Mouse (Mus musculus) ES-E14 (cell line): ENCODE measurements around the gene Rapgef2. TPM values are rescaled to one million over a fixed set of nuclear protein-coding genes. Genes with fewer than 3 reads are reported as not detected.
"Not testable (repeated sequence)": the region's sequence is repeated elsewhere in the genome, so short reads cannot be mapped to it uniquely, and the experiment has no call there.

ENCODE experiments used
- DNase-seq: peaks from one replicate; pipeline ENCODE4 v3.0.0-alpha.2; 2013; ENCODE audit warnings: low read depth, low spot score
- H3K27ac ChIP-seq: 2 replicates; pipeline ENCODE4 v1.5.1; 2012; ENCODE audit warnings: low read depth, mild to moderate bottlenecking, low read length, moderate library complexity, mixed read lengths; ENCODE audit not compliant: poor library complexity, insufficient read depth, severe bottlenecking
- H3K36me3 ChIP-seq: 2 replicates; pipeline ENCODE4 v1.6.1; 2012; ENCODE audit warnings: mild to moderate bottlenecking, low read length, moderate library complexity, mixed read lengths; ENCODE audit not compliant: control insufficient read depth, poor library complexity, insufficient read depth, severe bottlenecking
- H3K4me1 ChIP-seq, 2 experiments: fragments of 150-350 bp in 1 of 2; sonication (generic) in 1 of 2; 2 replicates each; pipeline ENCODE4 v1.6.1; 2012; ENCODE audit warnings: low read length in 2 of 2, mild to moderate bottlenecking in 1 of 2, mixed read lengths in 1 of 2; ENCODE audit not compliant: control insufficient read depth in 2 of 2, insufficient read depth in 2 of 2, poor library complexity in 1 of 2
- H3K4me3 ChIP-seq, 2 experiments: fragments of 150-350 bp in 1 of 2; sonication (generic) in 1 of 2; 2 replicates each; pipeline ENCODE4 v1.5.1; 2012; ENCODE audit warnings: low read length in 2 of 2, low read depth in 1 of 2, mild to moderate bottlenecking in 1 of 2, mixed read lengths in 1 of 2; ENCODE audit not compliant: insufficient read depth in 1 of 2, poor library complexity in 1 of 2, severe bottlenecking in 1 of 2
- H3K9ac ChIP-seq: 2 replicates; pipeline ENCODE4 v1.6.1; 2012; ENCODE audit warnings: low read depth, mild to moderate bottlenecking, low read length, mixed read lengths; ENCODE audit not compliant: poor library complexity, insufficient read depth, severe bottlenecking
- H3K9me3 ChIP-seq: fragments of 150-350 bp; sonication (generic); 2 replicates; pipeline ENCODE4 v1.6.1; 2012; ENCODE audit warnings: low read depth, mild to moderate bottlenecking, low read length; ENCODE audit not compliant: control insufficient read depth, insufficient read depth
- CHD2 ChIP-seq: IDR thresholded peaks from 2 replicates; pipeline ENCODE4 v1.6.1; 2014; ENCODE audit warnings: mild to moderate bottlenecking, low read depth, low read length, inconsistent platforms
- HCFC1 ChIP-seq: IDR thresholded peaks from 2 replicates; pipeline ENCODE4 v1.6.1; 2012; ENCODE audit warnings: low read length, inconsistent platforms, borderline replicate concordance; ENCODE audit not compliant: insufficient read depth
- MAFK ChIP-seq: IDR thresholded peaks from 2 replicates; pipeline ENCODE4 v1.6.1; 2014; ENCODE audit warnings: mild to moderate bottlenecking, low read depth, low read length, inconsistent platforms; ENCODE audit not compliant: insufficient read depth
- ZC3H11A ChIP-seq: IDR thresholded peaks from 2 replicates; pipeline ENCODE4 v1.6.1; 2012; ENCODE audit warnings: low read depth, mild to moderate bottlenecking, inconsistent platforms, low read length, borderline replicate concordance
- ZNF384 ChIP-seq: IDR thresholded peaks from 2 replicates; pipeline ENCODE4 v1.6.1; 2012; ENCODE audit warnings: low read depth, low read length, inconsistent platforms
- in situ Hi-C, 2 experiments: fragments of 600-800 bp; cut with MboI; formaldehyde crosslinking; loops; one replicate each; pipeline ENCODE4 v1.15.1; 2025; ENCODE audit warnings: low sequenced_read_pairs in 2 of 2, inconsistent platforms in 1 of 2; ENCODE audit not compliant: unreplicated experiment in 2 of 2
- total RNA-seq: library from RNA; depleted of rRNA; stranded (reverse); fragments of 300-350 nt; gene quantifications from 2 replicates; pipeline ENCODE4 v1.2.3, GENCODE M21; 2012

The Rapgef2 gene
- total RNA-seq, 1 experiment: 12.0 TPM

GRCm38 (mm10) chr3:79064096-79064495, 222.2 kb downstream of the Rapgef2 start:
- Histone ChIP-seq H3K36me3 (peaks cover 3% of the 10 kb centered on the region; the same call in 1 of the 2 replicates), H3K27ac (no peak overlapping the region; the same call in 1 of the 2 replicates), H3K9ac (no peak overlapping the region), H3K4me3 (no peak overlapping the region), H3K4me1 (no peaks in the 10 kb centered on the region), H3K9me3 (no peaks in the 10 kb centered on the region)
- TF ChIP-seq HCFC1 (no peak), CHD2 (no peak), MAFK (no peak), ZC3H11A (no peak), ZNF384 (no peak)
- DNase-seq: no peak
- in situ Hi-C loops: no loop called here

- Histone ChIP-seq H3K4me3 (no peak overlapping the region), H3K9ac (no peak overlapping the region), H3K27ac (no peak overlapping the region), H3K4me1 (no peaks in the 10 kb centered on the region), H3K36me3 (no peaks in the 10 kb centered on the region), H3K9me3 (no peaks in the 10 kb centered on the region)
- DNase-seq: no peak
- in situ Hi-C loops: no loop called here
- TF ChIP-seq MAFK (no peak), ZC3H11A (no peak), CHD2 (no peak), ZNF384 (no peak), HCFC1 (no peak)
Measured at GRCm38 (mm10) chr3:79061426-79061825, 224.9 kb downstream of the Rapgef2 start.

GRCm38 (mm10) chr3:79058491-79058890, 227.8 kb downstream of the Rapgef2 start:
- H3K36me3 ChIP-seq, H3K4me3 ChIP-seq, H3K4me1 ChIP-seq, H3K27ac ChIP-seq, DNase-seq, H3K9me3 ChIP-seq, in situ Hi-C loops, H3K9ac ChIP-seq: not testable (repeated sequence)

GRCm38 (mm10) chr3:79045251-79045650, 241.1 kb downstream of the Rapgef2 start:
- H3K9me3 ChIP-seq: no peaks in the 10 kb centered on the region
- in situ Hi-C loops: no loop called here

GRCm38 (mm10) chr3:79042973-79043372, 243.3 kb downstream of the Rapgef2 start:
- DNase-seq: no peak
- no peak overlapping the region for H3K27ac ChIP-seq
- no peaks in the 10 kb centered on the region for H3K36me3 ChIP-seq
- no peak overlapping the region for H3K9ac ChIP-seq
- H3K4me1 ChIP-seq: peaks cover 2 to 3% of the 10 kb centered on the region in 2 experiments; a peak in 1 of 4 replicates
- in situ Hi-C loops: no loop called here
- H3K4me3 ChIP-seq: no peak overlapping the region
- H3K9me3 ChIP-seq: no peaks in the 10 kb centered on the region
- TF ChIP-seq MAFK (no peak), ZNF384 (no peak), ZC3H11A (no peak)

More at GRCm38 (mm10) chr3:79045251-79045650, 241.1 kb downstream of the Rapgef2 start:
- H3K4me3 ChIP-seq: no peak overlapping the region
- DNase-seq: no peak
- no peaks in the 10 kb centered on the region for H3K4me1 ChIP-seq
- no peak for TF ChIP-seq ZC3H11A
- TF ChIP-seq HCFC1: no peak
- no peak for TF ChIP-seq MAFK
- no peak for TF ChIP-seq ZNF384
- TF ChIP-seq CHD2: no peak
- H3K9ac ChIP-seq: no peak overlapping the region
- H3K36me3 ChIP-seq: no peaks in the 10 kb centered on the region
- H3K27ac ChIP-seq: no peak overlapping the region
